Mouse (Mus musculus) forebrain, embryonic 13.5 days (tissue): ENCODE measurements at regions not wholly inside any gene's neighbourhood (a gene's known extent, or its start where the extent isn't known, plus 50 kb on each side); places are given as distances from the start of the nearest gene placed in this dataset.

Experiments
- ATAC-seq: fragments of 200-750 bp; cut with Nextera tagmentation; 2 replicates; pipeline ENCODE4 v1.8.0; 2017
- H3K27ac ChIP-seq: fragments of 300-500 bp; sonication (generic); 2 replicates; pipeline ENCODE4 v1.5.1; 2015; ENCODE audit warnings: inconsistent platforms, mild to moderate bottlenecking, moderate library complexity
- H3K27me3 ChIP-seq: fragments of 300-500 bp; sonication (generic); 2 replicates; pipeline ENCODE4 v1.6.1; 2015; ENCODE audit warnings: mild to moderate bottlenecking, inconsistent platforms
- H3K36me3 ChIP-seq: fragments of 300-500 bp; sonication (generic); 2 replicates; pipeline ENCODE4 v1.6.1; 2015; ENCODE audit warnings: mild to moderate bottlenecking, inconsistent platforms; ENCODE audit not compliant: poor library complexity, severe bottlenecking
- H3K4me1 ChIP-seq: fragments of 300-500 bp; sonication (generic); 2 replicates; pipeline ENCODE4 v1.6.1; 2015; ENCODE audit warnings: inconsistent platforms
- H3K4me2 ChIP-seq: fragments of 300-500 bp; sonication (generic); 2 replicates; pipeline ENCODE4 v1.6.1; 2015; ENCODE audit warnings: inconsistent platforms, mild to moderate bottlenecking, moderate library complexity
- H3K4me3 ChIP-seq: fragments of 300-500 bp; sonication (generic); 2 replicates; pipeline ENCODE4 v1.5.1; 2015; ENCODE audit warnings: mild to moderate bottlenecking, inconsistent platforms
- H3K9ac ChIP-seq: fragments of 300-500 bp; sonication (generic); 2 replicates; pipeline ENCODE4 v1.6.1; 2015; ENCODE audit warnings: mild to moderate bottlenecking, inconsistent platforms
- H3K9me3 ChIP-seq: fragments of 300-500 bp; sonication (generic); replicated peaks from 2 replicates; pipeline ENCODE4 v1.6.1; 2016; ENCODE audit warnings: inconsistent platforms
- WGBS: fragments of 180-500 bp; shearing (Covaris S2); methylation state at CpG from one replicate; pipeline ENCODE4 v1.1.7; 2015; 5-methylcytosine and 5-hydroxymethylcytosine counted together

- Histone ChIP-seq H3K36me3 (no peaks in the 10 kb centered on the region), H3K9ac (no peak overlapping the region), H3K27me3 (no peaks in the 10 kb centered on the region), H3K4me3 (no peak overlapping the region), H3K27ac (no peak overlapping the region), H3K4me1 (no peaks in the 10 kb centered on the region), H3K4me2 (no peak overlapping the region), H3K9me3 (no peaks in the 10 kb centered on the region)
- ATAC-seq, result no peak
- 91% methylated on average over 9 of the region's 9 CpGs for WGBS
These were observed 175.3 kb downstream of the Slc30a10 start for GRCm38 (mm10) chr1:185629976-185630375.

GRCm38 (mm10) chr1:185638631-185639030 is 184.0 kb downstream of the Slc30a10 start:
- Histone ChIP-seq H3K9me3 (no peaks in the 10 kb centered on the region), H3K4me1 (no peaks in the 10 kb centered on the region), H3K4me2 (no peak overlapping the region), H3K36me3 (no peaks in the 10 kb centered on the region), H3K4me3 (no peak overlapping the region), H3K27ac (no peak overlapping the region), H3K9ac (no peak overlapping the region), H3K27me3 (no peaks in the 10 kb centered on the region)
- 65% methylated on average over 6 of the region's 6 CpGs for WGBS
- no peak for ATAC-seq

DNA sequence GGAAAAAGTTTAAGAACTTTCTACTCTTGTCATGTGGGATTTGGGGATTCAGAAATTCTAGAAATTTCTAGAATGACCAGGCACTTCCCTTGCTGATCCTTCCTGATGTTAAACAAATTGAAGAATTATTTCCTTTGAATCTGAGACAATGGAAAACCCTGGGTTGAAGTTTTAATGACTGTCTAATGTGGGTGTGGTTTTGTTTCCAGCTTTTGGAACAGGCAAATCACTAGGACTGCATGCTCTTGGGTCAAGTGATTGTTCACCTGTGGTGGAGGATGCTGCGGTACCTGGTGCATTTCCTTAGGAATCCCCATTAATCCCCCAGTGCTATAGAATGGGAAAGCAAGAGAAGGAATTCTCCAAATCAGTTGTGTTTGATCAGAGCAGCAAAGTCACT is 184.8 kb downstream of the Slc30a10 start:
- Histone ChIP-seq H3K4me1 (no peaks in the 10 kb centered on the region), H3K9me3 (no peaks in the 10 kb centered on the region), H3K4me3 (no peak overlapping the region), H3K4me2 (no peak overlapping the region), H3K36me3 (no peaks in the 10 kb centered on the region), H3K9ac (no peak overlapping the region), H3K27ac (no peak overlapping the region), H3K27me3 (no peaks in the 10 kb centered on the region)
- 90% methylated on average over 1 of the region's 1 CpGs for WGBS
- ATAC-seq, result no peak

GRCm38 (mm10) chr1:185644026-185644425 is 189.4 kb downstream of the Slc30a10 start:
- no peak overlapping the region for H3K4me3 ChIP-seq
- H3K9me3 ChIP-seq, result no peaks in the 10 kb centered on the region
- no peak overlapping the region for H3K27ac ChIP-seq
- no peaks in the 10 kb centered on the region for H3K4me1 ChIP-seq
- no peak overlapping the region for H3K9ac ChIP-seq
- H3K27me3 ChIP-seq, result no peaks in the 10 kb centered on the region
- ATAC-seq, result no peak
- no peaks in the 10 kb centered on the region for H3K36me3 ChIP-seq
- H3K4me2 ChIP-seq, result no peak overlapping the region
- 62% methylated on average over 7 of the region's 7 CpGs for WGBS

- no peaks in the 10 kb centered on the region; the same call in 1 of the 2 replicates for H3K9me3 ChIP-seq
- 85% methylated on average over 6 of the region's 6 CpGs for WGBS
- H3K36me3 ChIP-seq, result no peaks in the 10 kb centered on the region
- no peaks in the 10 kb centered on the region for H3K4me1 ChIP-seq
- no peaks in the 10 kb centered on the region for H3K27me3 ChIP-seq
- H3K27ac ChIP-seq, result no peak overlapping the region
- no peak overlapping the region for H3K4me2 ChIP-seq
- no peak for ATAC-seq
- H3K4me3 ChIP-seq, result no peak overlapping the region
- no peak overlapping the region for H3K9ac ChIP-seq
These were observed 193.5 kb downstream of the Slc30a10 start for GRCm38 (mm10) chr1:185648128-185648527.

DNA sequence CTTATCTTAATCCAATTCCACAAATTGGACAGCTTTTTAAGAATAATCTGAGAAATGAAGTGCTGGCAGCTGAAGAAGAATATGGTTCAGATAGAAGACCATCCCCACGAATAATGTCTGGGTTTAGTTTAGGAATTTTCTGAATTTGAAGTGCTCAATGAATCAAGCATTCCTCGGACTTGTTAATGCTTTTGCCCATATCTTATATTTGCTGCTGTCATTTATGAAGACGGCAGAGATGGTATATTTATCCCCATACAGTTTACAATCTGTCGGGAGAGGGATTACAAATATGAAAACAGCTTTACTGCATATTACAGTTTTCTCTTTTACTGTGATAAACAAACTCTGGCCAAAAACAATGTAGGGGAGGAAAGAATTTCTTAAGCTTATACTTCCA is 194.3 kb downstream of the Slc30a10 start:
- H3K4me1 ChIP-seq, result no peaks in the 10 kb centered on the region
- H3K4me2 ChIP-seq, result no peak overlapping the region
- no peaks in the 10 kb centered on the region for H3K36me3 ChIP-seq
- no peaks in the 10 kb centered on the region; the same call in 1 of the 2 replicates for H3K9me3 ChIP-seq
- no peak overlapping the region for H3K4me3 ChIP-seq
- H3K27me3 ChIP-seq, result no peaks in the 10 kb centered on the region
- no peak for ATAC-seq
- H3K9ac ChIP-seq, result no peak overlapping the region
- no peak overlapping the region for H3K27ac ChIP-seq
- WGBS, result 87% methylated on average over 4 of the region's 4 CpGs

DNA sequence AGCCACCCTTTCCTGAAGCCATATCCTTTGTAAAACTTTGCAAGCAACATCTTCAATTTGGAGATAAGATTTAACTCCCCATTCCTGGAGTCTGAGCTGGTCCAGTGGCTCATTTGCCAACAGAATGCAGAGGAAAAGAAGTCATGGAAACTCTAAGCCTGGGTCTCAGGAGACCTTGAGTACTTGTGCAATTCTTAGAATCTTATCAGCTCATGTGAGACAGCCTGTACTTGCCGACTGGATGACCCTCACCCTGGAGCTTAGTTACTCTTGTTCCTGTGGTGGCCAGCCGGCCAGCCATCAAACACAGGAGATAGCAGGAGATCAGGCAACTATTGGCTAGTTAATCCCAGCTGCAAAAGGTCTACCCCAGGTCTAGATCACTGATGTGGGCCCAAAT is 196.3 kb downstream of the Slc30a10 start:
- H3K9me3 ChIP-seq, result no peaks in the 10 kb centered on the region; the same call in 1 of the 2 replicates
- peaks cover 2% of the 10 kb centered on the region; the same call in 1 of the 2 replicates for H3K4me1 ChIP-seq
- no peak for ATAC-seq
- H3K27me3 ChIP-seq, result no peaks in the 10 kb centered on the region
- WGBS, result 94% methylated on average over 2 of the region's 2 CpGs
- no peak overlapping the region for H3K4me3 ChIP-seq
- H3K36me3 ChIP-seq, result no peaks in the 10 kb centered on the region
- no peak overlapping the region for H3K4me2 ChIP-seq
- H3K9ac ChIP-seq, result no peak overlapping the region
- no peak overlapping the region for H3K27ac ChIP-seq

DNA sequence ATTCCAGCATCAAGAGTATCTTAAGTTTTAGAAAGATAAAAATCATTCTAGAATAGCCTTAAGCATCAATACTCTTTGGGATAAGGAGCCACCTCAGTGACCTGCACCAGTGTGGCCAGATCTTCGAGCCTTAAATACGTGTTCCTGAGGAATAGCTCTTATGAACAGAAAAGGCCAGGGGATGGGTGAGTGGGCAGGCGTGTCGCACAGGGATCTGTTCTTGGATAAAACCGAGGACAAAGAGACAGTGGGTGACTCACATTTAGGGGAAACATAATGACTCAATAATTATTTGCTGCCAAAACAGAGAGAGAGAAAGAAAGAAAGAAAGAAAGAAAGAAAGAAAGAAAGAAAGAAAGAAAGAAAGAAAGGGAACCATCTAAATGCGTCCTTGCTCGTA is 200.4 kb downstream of the Slc30a10 start:
- ATAC-seq, result no peak
- H3K27me3 ChIP-seq, result no peaks in the 10 kb centered on the region
- H3K4me1 ChIP-seq, result peaks cover 2% of the 10 kb centered on the region; the same call in 1 of the 2 replicates
- H3K27ac ChIP-seq, result no peak overlapping the region
- no peak overlapping the region for H3K9ac ChIP-seq
- H3K4me3 ChIP-seq, result no peak overlapping the region
- H3K36me3 ChIP-seq, result no peaks in the 10 kb centered on the region
- no peaks in the 10 kb centered on the region for H3K9me3 ChIP-seq
- WGBS, result 56% methylated on average over 7 of the region's 7 CpGs
- H3K4me2 ChIP-seq, result no peak overlapping the region

DNA sequence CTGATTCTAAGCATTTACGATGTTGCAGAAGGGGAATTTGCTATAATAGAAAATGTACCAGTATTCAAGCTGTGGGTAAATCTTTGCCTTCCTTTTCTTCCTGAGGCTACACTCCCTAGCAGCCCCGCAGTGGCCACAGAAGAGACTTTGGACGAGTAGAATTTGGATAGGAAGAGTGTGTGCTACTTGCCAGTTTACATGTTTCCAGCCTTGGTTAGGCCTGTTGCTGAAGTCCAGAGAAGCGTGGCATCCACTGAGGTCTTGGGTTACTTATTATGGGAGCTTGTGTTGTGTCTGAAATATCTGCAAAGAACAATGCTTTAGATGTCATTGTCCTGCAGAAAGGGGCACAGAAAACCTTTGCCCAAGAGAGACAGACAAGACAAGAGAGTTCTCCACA is 200.8 kb downstream of the Slc30a10 start:
- Histone ChIP-seq H3K27ac (no peak overlapping the region), H3K36me3 (no peaks in the 10 kb centered on the region), H3K27me3 (no peaks in the 10 kb centered on the region), H3K9me3 (no peaks in the 10 kb centered on the region), H3K9ac (no peak overlapping the region), H3K4me1 (peaks cover 2% of the 10 kb centered on the region; the same call in 1 of the 2 replicates), H3K4me3 (no peak overlapping the region), H3K4me2 (no peak overlapping the region)
- 74% methylated on average over 4 of the region's 4 CpGs for WGBS
- ATAC-seq, result no peak

GRCm38 (mm10) chr1:185657286-185657685 is 202.6 kb downstream of the Slc30a10 start:
- Histone ChIP-seq H3K4me3 (no peak overlapping the region), H3K9me3 (no peaks in the 10 kb centered on the region), H3K4me1 (peaks cover 2% of the 10 kb centered on the region; the same call in 1 of the 2 replicates), H3K36me3 (no peaks in the 10 kb centered on the region), H3K27ac (no peak overlapping the region), H3K9ac (no peak overlapping the region), H3K4me2 (no peak overlapping the region), H3K27me3 (no peaks in the 10 kb centered on the region)
- WGBS, result 92% methylated on average over 8 of the region's 8 CpGs
- ATAC-seq, result no peak

DNA sequence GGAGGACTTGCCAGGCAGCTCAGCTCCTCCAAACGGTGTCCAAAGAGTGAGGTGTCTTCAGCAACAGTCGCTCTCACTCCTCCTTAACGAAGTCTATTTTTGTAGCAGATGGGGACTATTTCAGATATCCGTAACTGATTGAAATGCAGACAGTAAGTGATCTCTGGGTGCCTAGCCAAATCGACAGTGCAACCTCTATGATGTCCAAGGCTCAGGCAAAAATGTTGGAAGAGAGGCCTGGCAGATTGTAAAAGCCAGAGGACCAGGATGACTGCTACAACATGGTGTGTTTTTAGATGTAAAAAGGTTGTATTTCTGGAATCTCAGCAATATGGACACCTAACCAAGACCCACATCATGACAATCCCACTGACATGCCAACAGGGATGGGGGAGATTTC is 204.8 kb downstream of the Slc30a10 start:
- H3K27ac ChIP-seq, result no peak overlapping the region
- ATAC-seq, result no peak
- no peak overlapping the region for H3K9ac ChIP-seq
- peaks cover 2% of the 10 kb centered on the region; the same call in 1 of the 2 replicates for H3K4me1 ChIP-seq
- H3K36me3 ChIP-seq, result no peaks in the 10 kb centered on the region
- 81% methylated on average over 5 of the region's 5 CpGs for WGBS
- H3K4me2 ChIP-seq, result no peak overlapping the region
- no peak overlapping the region for H3K4me3 ChIP-seq
- no peaks in the 10 kb centered on the region for H3K27me3 ChIP-seq
- no peaks in the 10 kb centered on the region for H3K9me3 ChIP-seq

GRCm38 (mm10) chr1:185662336-185662735 is 207.7 kb downstream of the Slc30a10 start:
- ATAC-seq, result no peak
- WGBS, result 87% methylated on average over 3 of the region's 3 CpGs
- Histone ChIP-seq H3K27me3 (no peaks in the 10 kb centered on the region), H3K36me3 (no peaks in the 10 kb centered on the region), H3K4me3 (no peak overlapping the region), H3K9me3 (no peaks in the 10 kb centered on the region), H3K4me2 (no peak overlapping the region), H3K9ac (no peak overlapping the region), H3K4me1 (no peaks in the 10 kb centered on the region), H3K27ac (no peak overlapping the region)

GRCm38 (mm10) chr1:185670029-185670741 is 215.5 kb downstream of the Slc30a10 start:
- ATAC-seq, result peak; percentile 71
- no peaks in the 10 kb centered on the region for H3K36me3 ChIP-seq
- 68% methylated on average over 5 of the region's 5 CpGs for WGBS
- H3K4me1 ChIP-seq, result peaks cover 13% of the 10 kb centered on the region
- H3K9ac ChIP-seq, result no peak overlapping the region
- H3K9me3 ChIP-seq, result no peaks in the 10 kb centered on the region
- no peak overlapping the region for H3K4me2 ChIP-seq
- no peak overlapping the region for H3K4me3 ChIP-seq
- H3K27me3 ChIP-seq, result no peaks in the 10 kb centered on the region
- no peak overlapping the region for H3K27ac ChIP-seq
